Mouse (Mus musculus) kidney, embryonic 16.5 days (tissue): ENCODE measurements at regions not wholly inside any gene's neighbourhood (a gene's known extent, or its start where the extent isn't known, plus 50 kb on each side); places are given as distances from the start of the nearest gene placed in this dataset.
A peak's percentile ranks its signal among the peaks of the same experiment; 100 is the strongest.

Source experiments
- ATAC-seq: fragments of 200-750 bp; cut with Nextera tagmentation; 2 replicates; pipeline ENCODE4 v1.8.0; 2017; ENCODE audit warnings: moderate TSS enrichment; ENCODE audit not compliant: low FRiP score, low TSS enrichment
- H3K27ac ChIP-seq: fragments of 300-500 bp; sonication (generic); 2 replicates; pipeline ENCODE4 v1.5.1; 2014; ENCODE audit warnings: low read length
- H3K27me3 ChIP-seq: fragments of 300-500 bp; sonication (generic); 2 replicates; pipeline ENCODE4 v1.6.1; 2014; ENCODE audit warnings: low read length, control low read depth, mixed read lengths; ENCODE audit not compliant: insufficient read depth
- H3K36me3 ChIP-seq: fragments of 300-500 bp; sonication (generic); 2 replicates; pipeline ENCODE4 v1.6.1; 2014; ENCODE audit warnings: low read length, control low read depth, mixed read lengths; ENCODE audit not compliant: insufficient read depth
- H3K4me1 ChIP-seq: fragments of 300-500 bp; sonication (generic); 2 replicates; pipeline ENCODE4 v1.6.1; 2014; ENCODE audit warnings: low read length, control low read depth, mixed read lengths; ENCODE audit not compliant: insufficient read depth
- H3K4me2 ChIP-seq: fragments of 300-500 bp; sonication (generic); replicated peaks from 2 replicates; pipeline ENCODE4 v1.6.1; 2014; ENCODE audit warnings: low read depth, low read length
- H3K4me3 ChIP-seq: fragments of 300-500 bp; sonication (generic); 2 replicates; pipeline ENCODE4 v1.5.1; 2014; ENCODE audit warnings: mild to moderate bottlenecking, low read length
- H3K9ac ChIP-seq: fragments of 300-500 bp; sonication (generic); replicated peaks from 2 replicates; pipeline ENCODE4 v1.6.1; 2014; ENCODE audit warnings: low read length
- H3K9me3 ChIP-seq: fragments of 300-500 bp; sonication (generic); 2 replicates; pipeline ENCODE4 v1.6.1; 2016; ENCODE audit warnings: low read length, control low read depth
- WGBS: fragments of 180-500 bp; shearing (Covaris S2); extraction: QIAGEN DNeasy Blood & Tissue Kit; methylation state at CpG from one replicate; pipeline ENCODE4 v1.1.7; 2014; 5-methylcytosine and 5-hydroxymethylcytosine counted together

- Histone ChIP-seq H3K4me3 (no peak overlapping the region), H3K4me2 (no peak overlapping the region), H3K9ac (no peak overlapping the region), H3K9me3 (peaks cover 9% of the 10 kb centered on the region; the same call in 1 of the 2 replicates), H3K27ac (no peak overlapping the region), H3K4me1 (no peaks in the 10 kb centered on the region), H3K36me3 (no peaks in the 10 kb centered on the region), H3K27me3 (no peaks in the 10 kb centered on the region)
- 90% methylated on average over 5 of the region's 5 CpGs for WGBS
- no peak for ATAC-seq
These were observed 177.1 kb upstream of the Ctnnb1 start for GRCm38 (mm10) chr9:120751686-120752484.

- Histone ChIP-seq H3K27me3 (no peaks in the 10 kb centered on the region), H3K9me3 (peaks cover 9% of the 10 kb centered on the region; the same call in 1 of the 2 replicates), H3K36me3 (no peaks in the 10 kb centered on the region), H3K4me1 (peaks cover 13% of the 10 kb centered on the region), H3K4me2 (no peak overlapping the region), H3K4me3 (no peak overlapping the region), H3K9ac (no peak overlapping the region), H3K27ac (no peak overlapping the region)
- no peak for ATAC-seq
These were observed 174.9 kb upstream of the Ctnnb1 start for GRCm38 (mm10) chr9:120754151-120754550.

GRCm38 (mm10) chr9:120755486-120755885 lies 173.5 kb upstream of the Ctnnb1 start:
- Histone ChIP-seq H3K4me2 (no peak overlapping the region), H3K27ac (no peak overlapping the region), H3K9ac (no peak overlapping the region), H3K9me3 (peaks cover 9% of the 10 kb centered on the region; the same call in 1 of the 2 replicates), H3K4me3 (no peak overlapping the region), H3K27me3 (no peaks in the 10 kb centered on the region), H3K36me3 (no peaks in the 10 kb centered on the region), H3K4me1 (peaks cover 19% of the 10 kb centered on the region)
- no peak for ATAC-seq
- 90% methylated on average over 7 of the region's 7 CpGs for WGBS

- peaks cover 9% of the 10 kb centered on the region; the same call in 1 of the 2 replicates for H3K9me3 ChIP-seq
- WGBS = 50% methylated on average over 3 of the region's 3 CpGs
- H3K36me3 ChIP-seq = no peaks in the 10 kb centered on the region
- no peaks in the 10 kb centered on the region for H3K27me3 ChIP-seq
- no peak overlapping the region for H3K4me3 ChIP-seq
- H3K27ac ChIP-seq = peak overlapping the region; percentile 80
- peaks cover 19% of the 10 kb centered on the region for H3K4me1 ChIP-seq
- no peak overlapping the region for H3K9ac ChIP-seq
- H3K4me2 ChIP-seq = no peak overlapping the region
- peak; percentile 78 for ATAC-seq
These were observed 171.0 kb upstream of the Ctnnb1 start for GRCm38 (mm10) chr9:120758003-120758402.

- peaks cover 19% of the 10 kb centered on the region for H3K4me1 ChIP-seq
- no peak overlapping the region for H3K9ac ChIP-seq
- H3K4me2 ChIP-seq = no peak overlapping the region
- WGBS = 33% methylated on average over 1 of the region's 1 CpGs
- H3K36me3 ChIP-seq = no peaks in the 10 kb centered on the region
- H3K4me3 ChIP-seq = no peak overlapping the region
- H3K27ac ChIP-seq = peak overlapping the region; percentile 80
- ATAC-seq = peak; percentile 87
- H3K27me3 ChIP-seq = no peaks in the 10 kb centered on the region
- peaks cover 9% of the 10 kb centered on the region; the same call in 1 of the 2 replicates for H3K9me3 ChIP-seq
These were observed 170.4 kb upstream of the Ctnnb1 start for GRCm38 (mm10) chr9:120758632-120759031.

GRCm38 (mm10) chr9:120759771-120760170 lies 169.2 kb upstream of the Ctnnb1 start:
- Histone ChIP-seq H3K4me2 (no peak overlapping the region), H3K27me3 (no peaks in the 10 kb centered on the region), H3K27ac (no peak overlapping the region; the same call in 1 of the 2 replicates), H3K9me3 (peaks cover 9% of the 10 kb centered on the region; the same call in 1 of the 2 replicates), H3K4me1 (peaks cover 27% of the 10 kb centered on the region), H3K9ac (no peak overlapping the region), H3K4me3 (no peak overlapping the region), H3K36me3 (no peaks in the 10 kb centered on the region)
- 75% methylated on average over 5 of the region's 5 CpGs for WGBS
- ATAC-seq = no peak

GRCm38 (mm10) chr9:120763802-120764201 lies 165.2 kb upstream of the Ctnnb1 start:
- Histone ChIP-seq H3K9ac (no peak overlapping the region), H3K4me1 (peaks cover 22% of the 10 kb centered on the region), H3K9me3 (no peaks in the 10 kb centered on the region), H3K27ac (no peak overlapping the region), H3K4me3 (no peak overlapping the region), H3K36me3 (no peaks in the 10 kb centered on the region), H3K4me2 (no peak overlapping the region), H3K27me3 (no peaks in the 10 kb centered on the region)
- ATAC-seq = no peak
- WGBS = 76% methylated on average over 2 of the region's 2 CpGs

- H3K4me3 ChIP-seq = no peak overlapping the region
- no peaks in the 10 kb centered on the region for H3K9me3 ChIP-seq
- no peaks in the 10 kb centered on the region for H3K36me3 ChIP-seq
- 32% methylated on average over 9 of the region's 9 CpGs for WGBS
- ATAC-seq = peak; percentile 62
- peak overlapping the region; percentile 40; the same call in 1 of the 2 replicates for H3K27ac ChIP-seq
- no peak overlapping the region for H3K9ac ChIP-seq
- no peaks in the 10 kb centered on the region for H3K27me3 ChIP-seq
- no peak overlapping the region for H3K4me2 ChIP-seq
- H3K4me1 ChIP-seq = peaks cover 20% of the 10 kb centered on the region
These were observed 164.4 kb upstream of the Ctnnb1 start for GRCm38 (mm10) chr9:120764663-120765062.

- Histone ChIP-seq H3K27ac (0 out of 2 replicates have a peak overlapping the region, but pooled peaks have one; percentile 40), H3K9me3 (no peaks in the 10 kb centered on the region), H3K4me3 (no peak overlapping the region), H3K36me3 (no peaks in the 10 kb centered on the region), H3K4me1 (peaks cover 26% of the 10 kb centered on the region), H3K4me2 (no peak overlapping the region), H3K27me3 (no peaks in the 10 kb centered on the region), H3K9ac (no peak overlapping the region)
- WGBS = 45% methylated on average over 4 of the region's 4 CpGs
- ATAC-seq = no peak
These were observed 163.7 kb upstream of the Ctnnb1 start for GRCm38 (mm10) chr9:120765292-120765691.

- no peak for ATAC-seq
- no peak overlapping the region for H3K27ac ChIP-seq
- WGBS = 61% methylated on average over 2 of the region's 2 CpGs
These were observed 162.1 kb upstream of the Ctnnb1 start for GRCm38 (mm10) chr9:120766881-120767280.

More at GRCm38 (mm10) chr9:120766881-120767280, 162.1 kb upstream of the Ctnnb1 start:
- Histone ChIP-seq H3K27me3 (no peaks in the 10 kb centered on the region), H3K4me2 (no peak overlapping the region), H3K36me3 (no peaks in the 10 kb centered on the region), H3K4me1 (peaks cover 36% of the 10 kb centered on the region), H3K4me3 (no peak overlapping the region), H3K9ac (no peak overlapping the region), H3K9me3 (no peaks in the 10 kb centered on the region)
